Mouse (Mus musculus) layer of hippocampus, adult 9-11 months (tissue): ENCODE data around the gene Tnfaip8l1.

Source experiments
- DNase-seq: peaks from one replicate; pipeline ENCODE4 v3.0.0; 2022

The Tnfaip8l1 gene

DNA sequence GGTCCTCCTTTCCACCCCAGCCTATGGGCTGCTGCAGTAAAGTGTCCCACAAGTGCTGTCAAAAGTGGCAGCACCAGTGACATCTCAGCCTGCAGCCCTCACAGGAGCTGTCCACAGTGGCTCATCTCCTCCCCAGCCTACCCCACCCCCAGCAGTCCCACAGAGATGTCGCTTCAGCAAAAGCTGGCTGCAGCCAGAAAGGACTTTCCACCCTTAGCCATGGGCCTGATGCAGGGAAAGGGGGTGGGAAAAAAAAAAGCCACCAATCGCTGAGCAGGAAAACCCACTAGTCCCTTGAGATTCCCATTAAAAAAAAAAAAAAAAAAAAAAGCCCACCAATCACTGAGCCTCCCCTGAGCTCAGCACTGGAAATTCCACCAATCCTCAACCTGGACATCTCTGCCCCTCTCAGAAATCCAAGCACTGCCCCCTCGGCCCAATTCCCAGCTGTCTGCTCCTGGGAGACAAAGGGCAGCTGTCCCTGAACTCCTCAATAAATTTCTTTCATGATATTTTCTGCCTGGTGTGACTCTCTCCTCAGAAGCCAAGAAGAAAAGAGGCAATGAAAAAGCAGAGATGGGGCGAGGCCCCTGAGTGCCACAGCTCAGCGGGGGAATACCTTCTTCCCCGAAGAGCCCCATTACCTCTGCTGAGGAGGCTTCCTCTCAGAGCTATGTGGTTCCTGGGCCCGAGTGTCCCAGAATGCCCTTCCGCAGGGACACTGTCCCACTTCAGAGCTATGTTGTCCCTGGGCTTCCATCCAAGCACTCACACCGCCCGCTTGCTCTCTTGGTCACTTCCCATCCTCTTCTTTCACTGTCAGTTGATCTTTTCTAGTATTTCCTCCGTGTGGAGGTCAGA is 23.2 kb downstream of the Tnfaip8l1 start:
- peak; percentile 29 for DNase-seq

DNA sequence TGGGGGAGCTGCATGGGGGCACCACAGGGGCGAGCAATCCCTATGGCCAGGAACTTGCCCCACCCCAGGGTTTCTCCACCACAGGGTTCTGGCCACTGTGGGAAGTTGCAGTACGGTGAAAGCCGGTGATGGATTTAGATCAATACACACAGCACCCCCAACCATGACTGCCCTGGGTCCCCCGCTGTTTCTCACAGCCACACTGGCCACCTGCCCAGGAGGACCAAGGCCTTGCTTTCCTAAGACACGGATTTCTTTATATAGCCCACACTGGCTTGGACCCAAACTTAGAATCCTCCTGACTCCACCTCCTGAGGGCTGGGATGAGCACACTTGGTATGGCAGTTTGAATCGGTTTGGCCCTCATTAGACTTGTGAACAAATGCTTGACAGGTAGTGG is 29.0 kb downstream of the Tnfaip8l1 start:
- DNase-seq: no peak

DNA sequence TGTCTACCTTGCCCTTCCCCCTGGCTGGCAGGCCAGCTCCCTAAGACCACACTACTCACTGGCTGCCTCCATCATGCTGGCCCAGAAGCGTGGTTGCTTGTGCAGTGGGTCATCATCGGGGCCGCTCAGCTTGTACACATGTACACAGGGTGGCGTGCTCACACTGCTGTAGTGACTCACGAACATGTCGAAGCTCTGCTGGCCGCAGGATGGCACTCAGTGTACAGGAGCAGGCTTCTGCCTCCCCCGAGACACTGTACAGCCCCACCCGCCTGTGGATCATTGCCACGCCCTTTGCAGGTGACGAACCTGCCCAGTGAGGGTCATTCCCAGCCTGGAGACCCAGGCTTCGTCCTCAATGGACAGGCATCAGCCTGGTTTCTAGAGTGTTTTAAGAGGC is 32.1 kb downstream of the Tnfaip8l1 start:
- no peak for DNase-seq

DNA sequence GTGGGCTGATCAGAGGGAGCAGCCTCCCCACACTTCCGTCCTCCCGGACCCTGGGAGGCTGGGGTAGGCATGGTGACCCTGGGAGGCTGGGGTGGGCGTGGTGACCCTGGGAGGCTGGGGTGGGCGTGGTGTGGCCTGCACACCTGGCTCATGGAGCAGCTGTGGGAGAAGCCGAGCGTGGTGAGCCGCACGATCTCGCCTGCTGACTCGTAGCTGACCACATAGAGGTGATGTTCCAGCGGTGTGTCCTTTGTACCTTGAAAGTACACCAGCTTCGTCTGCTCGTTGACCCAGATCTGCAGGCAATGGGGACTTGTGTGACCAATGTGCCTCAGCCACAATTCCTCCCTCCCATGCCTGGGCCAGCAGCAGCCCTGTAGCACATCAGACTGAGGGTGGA is 32.5 kb downstream of the Tnfaip8l1 start:
- no peak for DNase-seq

DNA sequence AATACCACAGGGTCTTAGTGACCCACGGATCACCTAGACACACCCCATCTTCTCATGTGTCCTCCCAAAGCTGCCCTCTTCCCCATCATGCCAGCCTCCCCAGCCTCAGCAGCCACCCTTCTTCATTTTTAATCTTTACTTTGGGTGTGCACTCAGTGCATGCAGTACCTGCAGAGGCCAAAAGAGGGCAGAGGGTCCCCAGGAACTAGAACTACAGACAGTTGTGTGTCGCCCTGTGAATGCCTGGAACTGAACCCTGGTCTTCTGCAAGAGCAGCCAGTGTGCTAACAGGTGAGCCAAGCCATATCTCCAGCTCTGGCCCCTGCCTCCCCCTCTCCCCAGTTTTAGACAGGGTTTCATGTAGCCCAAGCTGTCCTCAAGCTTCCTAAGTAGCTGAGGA is 34.6 kb downstream of the Tnfaip8l1 start:
- DNase-seq: no peak

DNA sequence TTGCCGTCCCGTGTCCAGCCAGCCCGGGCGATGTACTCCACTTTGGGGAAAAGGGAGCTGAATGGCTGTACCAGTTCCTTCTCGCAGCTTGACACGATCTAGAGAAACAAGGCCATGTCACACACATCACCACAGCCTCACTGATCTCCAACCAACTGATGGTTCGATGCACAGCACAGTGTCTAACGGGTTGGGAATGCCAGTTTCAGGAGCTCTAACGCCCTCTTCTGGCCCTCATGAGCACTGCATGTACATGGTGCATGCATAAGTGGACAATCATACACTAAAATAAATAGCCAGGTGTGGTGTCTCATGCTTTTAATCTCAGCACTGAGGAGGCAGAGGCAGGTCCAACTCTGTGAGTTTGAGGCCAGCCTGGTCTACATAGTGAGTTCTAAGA is 38.3 kb downstream of the Tnfaip8l1 start:
- no peak for DNase-seq

DNA sequence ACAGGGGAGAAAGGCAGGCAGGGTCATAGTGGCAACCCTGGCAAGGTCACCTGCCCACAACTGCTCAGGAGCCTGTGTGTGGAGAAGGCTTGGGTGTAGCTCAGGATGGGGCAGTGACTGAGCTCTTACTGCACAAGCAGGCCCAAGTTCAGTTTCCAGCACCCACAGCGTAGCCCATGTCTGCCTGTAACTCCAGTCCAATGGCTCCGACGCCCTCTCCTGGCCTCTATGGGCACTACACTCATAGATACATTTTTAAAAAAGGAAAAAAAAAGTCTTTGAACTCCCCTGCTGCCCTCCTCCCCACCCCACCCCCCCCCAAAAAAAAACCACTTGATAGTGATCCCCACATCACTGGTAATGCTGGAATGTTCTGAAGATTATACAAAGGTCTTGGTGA is 39.4 kb downstream of the Tnfaip8l1 start:
- DNase-seq: no peak

DNA sequence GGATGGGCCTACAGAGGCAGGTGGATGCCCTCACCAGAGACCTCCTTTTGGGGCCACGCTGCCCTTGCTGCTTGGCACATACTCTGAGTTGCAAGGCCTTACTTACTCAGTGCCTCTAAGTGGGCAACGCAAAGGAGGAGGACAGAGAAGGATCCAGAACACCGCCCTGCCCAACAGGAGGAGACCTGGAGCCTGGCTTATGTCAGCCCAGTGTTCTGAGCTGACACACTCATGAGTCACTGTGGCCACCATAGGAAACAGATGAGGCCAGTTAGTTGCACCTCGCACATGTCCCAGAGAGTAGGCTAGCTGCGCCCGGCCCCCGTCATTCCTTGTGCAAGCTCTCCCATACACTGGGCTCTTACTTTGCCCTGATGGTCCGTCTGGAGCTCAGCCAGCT is 40.2 kb downstream of the Tnfaip8l1 start:
- no peak for DNase-seq

DNA sequence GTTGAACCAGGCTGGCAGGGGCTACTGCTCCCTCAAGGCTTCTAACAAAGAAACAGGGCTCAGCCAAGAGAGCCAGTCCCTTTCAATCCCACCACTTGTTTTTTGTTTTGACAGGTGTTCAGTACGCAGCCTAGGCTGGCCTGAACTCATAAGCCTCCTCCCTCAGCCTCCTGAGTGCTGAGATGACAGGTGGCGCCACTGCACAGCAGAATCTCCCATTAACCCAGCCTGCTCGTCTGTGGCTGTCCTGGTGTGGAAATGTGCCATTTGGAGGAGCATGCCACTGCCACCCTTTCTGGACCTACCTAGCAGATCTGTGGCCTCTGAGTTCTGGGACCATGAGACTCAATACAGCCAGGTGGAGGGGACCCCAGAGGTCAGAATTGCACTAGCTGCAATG is 41.5 kb downstream of the Tnfaip8l1 start:
- DNase-seq: no peak

DNA sequence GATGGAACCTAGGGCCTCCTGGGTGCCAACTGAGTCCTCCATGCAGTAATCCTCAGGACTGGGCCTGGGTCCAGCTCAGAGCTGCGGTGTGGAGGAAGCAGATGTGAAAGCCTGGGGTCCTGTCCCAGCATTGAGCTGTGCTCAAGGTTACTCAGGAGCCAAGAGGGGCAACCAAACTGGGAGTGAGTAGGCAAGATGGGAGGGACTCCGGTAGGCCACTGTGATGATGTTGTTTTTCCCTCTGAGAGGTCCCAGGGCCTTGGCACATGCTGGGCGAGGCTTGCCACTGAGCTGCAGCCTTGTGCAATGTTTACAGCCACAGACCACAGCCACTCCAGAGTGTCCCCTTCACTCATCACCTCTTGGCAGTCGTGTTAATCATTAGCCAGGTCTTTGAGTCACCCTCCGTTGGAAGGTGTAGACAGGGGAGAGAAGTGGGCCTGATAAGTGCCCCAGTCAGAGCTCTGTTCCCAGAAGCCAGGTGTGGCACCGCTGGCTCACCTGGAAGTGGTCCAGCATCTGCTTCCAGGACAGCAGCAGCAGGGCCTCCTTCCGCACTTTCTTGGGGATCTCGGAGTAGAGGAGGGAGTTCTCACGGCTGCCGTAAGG is 44.1 kb downstream of the Tnfaip8l1 start:
- no peak for DNase-seq

DNA sequence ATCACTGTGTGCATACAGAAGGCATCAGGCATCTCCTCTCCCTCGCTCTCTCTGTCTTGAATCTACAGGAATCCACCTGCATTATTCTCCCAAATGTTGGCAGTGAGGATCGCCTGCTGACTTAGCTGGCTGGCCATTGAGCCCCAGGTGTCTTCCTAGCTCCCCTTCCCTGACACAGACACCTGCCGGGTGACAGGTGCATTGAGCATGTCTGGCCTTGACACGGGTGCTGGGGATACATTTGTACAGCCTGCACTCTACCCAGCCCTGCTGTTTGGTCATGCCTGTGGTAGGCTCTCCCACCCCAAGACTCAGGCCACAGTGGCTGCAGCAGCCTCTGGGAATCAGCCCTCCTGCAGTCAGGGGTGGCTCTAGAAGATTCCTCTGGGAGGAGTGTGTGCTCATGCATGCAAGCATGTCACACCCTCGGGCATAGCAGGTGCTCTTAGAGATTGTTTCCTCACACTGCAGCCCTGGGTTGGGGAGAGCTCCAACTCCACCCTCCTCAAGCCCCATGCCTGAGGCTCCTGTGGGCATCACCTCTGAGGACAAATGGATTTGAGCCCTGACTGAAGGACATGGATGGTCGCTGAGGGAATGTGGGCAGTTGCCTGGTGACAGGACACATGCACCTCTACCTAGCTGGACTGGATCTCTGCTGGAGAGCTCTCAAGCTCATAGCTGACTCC is 44.9 kb downstream of the Tnfaip8l1 start:
- DNase-seq: no peak

DNA sequence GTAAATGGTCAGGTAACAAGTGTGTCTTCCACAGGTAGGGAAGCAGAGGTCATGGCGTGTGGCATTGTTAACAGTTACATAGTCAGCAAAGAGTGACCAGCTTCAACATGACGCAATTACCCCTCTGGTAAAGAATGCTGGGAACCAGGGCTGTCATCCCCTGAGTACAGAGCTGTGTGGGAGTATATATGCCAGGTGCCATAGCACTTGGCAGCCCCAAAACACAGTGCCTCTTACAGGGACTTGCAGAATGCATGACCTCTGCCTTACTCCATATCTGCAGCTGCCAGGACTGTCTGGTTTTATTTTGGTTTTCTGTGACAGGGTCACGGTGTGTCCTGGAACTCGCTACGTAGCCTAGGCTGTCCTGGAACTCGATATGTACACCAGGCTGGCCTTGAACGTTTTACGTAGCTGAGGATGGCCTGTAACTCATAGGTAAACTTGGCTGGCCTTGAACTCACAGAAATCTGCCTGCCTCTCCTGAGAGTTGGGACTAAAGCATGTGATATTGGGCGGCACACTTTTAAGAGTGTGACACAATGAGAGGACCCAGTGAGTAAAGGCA is 45.8 kb downstream of the Tnfaip8l1 start:
- no peak for DNase-seq

DNA sequence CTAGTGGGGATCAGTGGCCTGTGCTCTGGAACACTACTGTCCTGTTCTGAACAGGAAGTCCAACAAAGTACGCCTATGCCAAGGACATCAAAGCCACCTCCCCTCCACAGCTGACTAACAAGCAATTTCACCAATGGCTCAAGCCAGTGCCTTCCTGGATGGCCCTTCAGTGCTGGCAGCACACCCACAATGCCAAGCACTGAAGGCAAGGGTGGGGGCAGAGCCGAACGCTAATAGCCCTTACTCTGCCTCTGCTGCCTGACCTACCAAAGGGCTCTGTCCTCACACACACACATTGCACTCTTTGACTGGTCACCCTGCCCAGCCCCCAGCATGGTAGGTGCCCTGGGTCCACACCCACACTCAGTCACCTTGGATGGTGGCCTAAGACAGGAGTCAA is 46.5 kb downstream of the Tnfaip8l1 start:
- DNase-seq: no peak

DNA sequence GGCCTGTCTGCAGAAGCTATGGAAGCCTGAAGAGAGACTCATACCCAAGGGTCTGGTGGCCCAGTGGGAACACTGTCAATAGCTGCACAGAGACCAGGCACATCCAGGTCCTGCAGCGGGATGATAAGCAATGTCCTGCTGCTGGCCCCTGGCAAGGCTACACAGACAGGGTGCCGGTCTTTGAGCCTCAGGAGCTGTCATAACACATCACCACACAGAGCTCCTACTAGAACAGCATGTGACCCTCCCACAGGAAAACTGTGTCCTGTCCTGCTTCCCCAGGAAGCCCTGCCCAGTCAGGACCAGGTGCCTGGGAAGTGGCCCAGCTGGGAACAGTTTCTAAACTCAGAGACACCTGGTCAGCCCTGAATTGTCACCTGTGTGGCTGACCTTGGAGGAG is 48.8 kb downstream of the Tnfaip8l1 start:
- DNase-seq: no peak

DNA sequence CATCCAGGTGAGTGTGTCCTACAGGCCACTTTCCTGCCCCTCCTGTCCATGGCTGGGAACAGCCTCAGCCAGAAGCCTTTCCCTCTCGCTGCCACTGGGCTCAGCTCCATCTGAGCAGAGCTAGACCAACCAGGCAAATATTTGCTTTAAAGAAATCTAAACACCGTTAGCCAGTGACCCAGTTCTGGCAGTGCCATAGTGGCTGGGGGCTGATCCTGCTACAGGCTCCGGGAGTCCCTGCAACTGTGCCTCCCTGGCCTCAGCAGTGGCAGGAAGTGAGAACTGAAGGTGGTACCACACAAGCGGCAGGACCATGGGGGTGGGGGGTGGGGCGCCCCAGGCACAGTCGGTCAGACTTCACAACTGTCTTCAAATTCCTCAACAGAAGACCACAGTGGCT is 50.4 kb downstream of the Tnfaip8l1 start:
- DNase-seq: no peak

DNA sequence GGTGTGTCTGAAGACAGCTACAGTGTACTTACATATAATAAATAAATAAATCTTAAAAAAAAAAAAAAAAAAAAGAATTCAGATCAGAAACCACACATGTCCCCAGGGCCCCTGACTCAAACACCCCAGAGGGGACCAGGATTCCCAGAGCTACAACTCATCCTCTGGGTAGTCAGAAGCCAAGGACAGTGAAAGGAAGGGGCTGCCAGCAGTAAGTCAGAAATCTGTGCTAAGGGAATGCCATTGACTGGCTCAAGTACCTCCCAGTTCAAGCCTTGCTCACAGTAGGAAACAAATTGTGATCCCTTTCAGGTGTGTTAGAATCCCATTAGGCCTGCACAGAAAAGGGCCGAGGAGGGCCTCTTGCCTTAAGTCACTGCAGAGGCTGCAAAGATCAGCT is 52.0 kb downstream of the Tnfaip8l1 start:
- DNase-seq: no peak

DNA sequence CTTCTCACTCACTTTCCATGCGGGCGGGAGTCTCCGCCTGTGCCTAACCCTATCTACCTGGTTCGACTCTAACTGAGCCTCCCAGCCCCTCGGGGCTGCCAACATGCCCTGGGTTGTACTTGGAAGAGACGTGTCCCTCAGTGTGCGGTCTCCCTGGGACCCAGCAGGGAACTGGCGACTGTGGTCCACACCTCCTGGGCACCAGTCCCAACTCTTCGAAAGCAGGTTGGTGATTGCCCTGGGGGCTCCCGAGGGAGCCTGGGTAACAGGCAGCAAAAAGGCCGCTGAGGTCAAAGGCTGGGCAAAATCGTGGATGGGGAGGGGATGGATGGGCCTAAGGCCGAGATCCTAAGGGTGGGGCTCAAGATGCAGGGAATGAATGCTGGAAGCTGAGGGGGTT is 55.4 kb downstream of the Tnfaip8l1 start:
- DNase-seq: no peak

DNA sequence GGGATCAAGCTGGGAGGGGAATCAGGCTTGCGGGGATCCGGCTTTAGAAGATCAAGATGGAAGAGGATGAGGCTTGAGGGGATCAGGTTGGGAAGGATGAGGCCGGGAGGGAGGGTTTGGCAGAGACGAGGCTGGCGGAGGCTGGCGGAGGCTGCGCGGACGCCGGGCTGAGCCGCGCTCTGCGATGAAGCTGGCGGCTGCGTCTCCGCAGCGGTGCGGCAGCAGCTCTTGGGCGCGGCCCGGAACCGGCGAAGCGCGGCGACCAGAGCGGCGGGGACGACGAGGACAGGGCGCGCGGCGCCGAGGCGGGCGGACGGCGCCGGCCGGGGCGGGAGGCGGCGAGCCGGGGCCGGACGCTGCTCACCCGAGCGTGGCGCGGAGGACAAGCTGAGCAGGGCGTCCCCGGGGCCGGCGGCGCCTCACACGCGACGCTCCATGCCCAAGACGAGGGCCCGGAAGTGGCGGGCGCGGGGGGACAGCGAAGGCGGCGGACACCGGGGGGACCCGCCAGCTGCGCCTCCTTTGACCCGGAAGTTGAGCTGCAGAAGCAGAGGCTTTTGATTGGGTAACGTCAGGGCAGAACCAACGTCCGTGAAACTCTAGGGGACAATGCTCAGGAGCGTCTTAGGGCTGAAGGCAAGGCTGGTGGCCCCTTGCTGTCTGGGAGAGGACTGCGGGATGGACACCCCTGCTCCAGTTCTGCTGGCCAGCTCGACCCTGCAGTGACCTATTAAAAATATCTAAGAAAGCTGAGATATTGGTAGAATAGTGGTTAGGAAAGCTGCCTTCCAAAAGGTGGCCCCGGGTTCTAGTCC is 56.3 kb downstream of the Tnfaip8l1 start, which contains the start of gene Dpp9:
Gene Dpp9 (minus strand): TSS at position 529 of the 815 bp plus-strand sequence.
- peak; percentile 95 for DNase-seq

DNA sequence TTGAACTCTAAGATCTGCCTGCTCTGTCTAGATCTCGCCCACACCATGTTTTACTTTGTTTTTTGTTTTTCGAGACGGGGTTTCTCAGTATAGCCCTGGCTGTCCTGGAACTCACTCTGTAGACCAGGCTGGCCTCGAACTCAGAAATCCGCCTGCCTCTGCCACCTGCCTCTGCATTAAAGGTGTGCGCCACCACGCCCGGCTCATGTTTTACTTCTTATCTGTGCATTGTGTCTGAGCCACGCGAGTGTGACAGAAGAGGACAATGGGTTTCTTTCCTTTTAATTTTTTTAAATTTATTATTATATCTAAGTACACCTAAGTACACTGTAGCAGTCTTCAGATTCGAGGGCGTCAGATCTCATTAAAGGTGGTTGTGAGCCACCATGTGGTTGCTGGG is 57.0 kb downstream of the Tnfaip8l1 start:
- DNase-seq: no peak

DNA sequence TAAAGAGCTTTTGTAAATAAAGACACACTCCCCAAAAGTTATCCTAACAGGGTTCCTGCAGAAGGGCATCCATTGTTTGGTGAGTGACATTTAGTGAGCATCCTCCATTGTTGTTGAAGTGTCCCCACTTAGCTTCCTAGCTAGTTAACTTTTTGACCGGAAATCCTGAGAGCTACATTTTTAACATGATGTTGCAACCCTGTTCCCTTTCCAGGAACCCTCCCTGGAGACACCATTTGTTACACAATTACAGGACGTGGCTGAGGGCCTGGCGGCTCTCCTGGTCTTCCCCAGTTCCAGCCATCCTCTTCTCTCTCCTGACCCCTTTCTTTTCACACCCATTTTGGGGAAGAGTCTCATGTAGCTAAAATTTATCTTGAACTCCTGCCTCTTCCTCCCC is 57.5 kb downstream of the Tnfaip8l1 start:
- DNase-seq: no peak
